Mouse (Mus musculus) kidney, embryonic 14.5 days (tissue): ENCODE data around the gene Mchr1. TPM values are rescaled to one million over a fixed set of nuclear protein-coding genes. Genes with fewer than 3 reads are reported as not detected.
A peak's percentile ranks its signal among the peaks of the same experiment; 100 is the strongest.

ENCODE experiments used
- ATAC-seq: fragments of 200-750 bp; cut with Nextera tagmentation; 2 replicates; pipeline ENCODE4 v1.8.0; 2017; ENCODE audit warnings: moderate number of reproducible peaks, mild to moderate bottlenecking, moderate TSS enrichment, moderate library complexity; ENCODE audit not compliant: low FRiP score, low TSS enrichment
- H3K27ac ChIP-seq: fragments of 300-500 bp; sonication (generic); 2 replicates; pipeline ENCODE4 v1.5.1; 2014; ENCODE audit warnings: low read depth, mild to moderate bottlenecking, low read length, moderate library complexity, mixed read lengths
- H3K27me3 ChIP-seq: fragments of 300-500 bp; sonication (generic); 2 replicates; pipeline ENCODE4 v1.6.1; 2014; ENCODE audit warnings: mild to moderate bottlenecking, low read length; ENCODE audit not compliant: control insufficient read depth, insufficient read depth
- H3K36me3 ChIP-seq: fragments of 300-500 bp; sonication (generic); 2 replicates; pipeline ENCODE4 v1.6.1; 2014; ENCODE audit warnings: low read length, mixed read lengths; ENCODE audit not compliant: control insufficient read depth, insufficient read depth
- H3K4me1 ChIP-seq: fragments of 300-500 bp; sonication (generic); 2 replicates; pipeline ENCODE4 v1.6.1; 2014; ENCODE audit warnings: low read length, mixed read lengths; ENCODE audit not compliant: control insufficient read depth, insufficient read depth
- H3K4me2 ChIP-seq: fragments of 300-500 bp; sonication (generic); replicated peaks from 2 replicates; pipeline ENCODE4 v1.6.1; 2014; ENCODE audit warnings: low read depth, mild to moderate bottlenecking, low read length
- H3K4me3 ChIP-seq: fragments of 300-500 bp; sonication (generic); 2 replicates; pipeline ENCODE4 v1.5.1; 2014; ENCODE audit warnings: mild to moderate bottlenecking, low read length
- H3K9ac ChIP-seq: fragments of 300-500 bp; sonication (generic); 2 replicates; pipeline ENCODE4 v1.6.1; 2014; ENCODE audit warnings: low read depth, mild to moderate bottlenecking, low read length, moderate library complexity
- H3K9me3 ChIP-seq: fragments of 300-500 bp; sonication (generic); 2 replicates; pipeline ENCODE4 v1.6.1; 2016; ENCODE audit warnings: low read length; ENCODE audit not compliant: control insufficient read depth
- WGBS: fragments of 180-500 bp; shearing (Covaris S2); extraction: QIAGEN DNeasy Blood & Tissue Kit; methylation state at CpG from one replicate; pipeline ENCODE4 v1.1.7; 2014; 5-methylcytosine and 5-hydroxymethylcytosine counted together
- polyA plus RNA-seq: library from polyadenylated mRNA; unstranded; fragments of >200 nt; fragmentation: Nextera tagmentation; extraction: Ambion mirVana; gene quantifications from 2 replicates; pipeline ENCODE4 v1.2.1, GENCODE M21; 2014

Mchr1 gene
- polyA plus RNA-seq, 1 experiment from 2014 or later = 1.0 TPM

DNA sequence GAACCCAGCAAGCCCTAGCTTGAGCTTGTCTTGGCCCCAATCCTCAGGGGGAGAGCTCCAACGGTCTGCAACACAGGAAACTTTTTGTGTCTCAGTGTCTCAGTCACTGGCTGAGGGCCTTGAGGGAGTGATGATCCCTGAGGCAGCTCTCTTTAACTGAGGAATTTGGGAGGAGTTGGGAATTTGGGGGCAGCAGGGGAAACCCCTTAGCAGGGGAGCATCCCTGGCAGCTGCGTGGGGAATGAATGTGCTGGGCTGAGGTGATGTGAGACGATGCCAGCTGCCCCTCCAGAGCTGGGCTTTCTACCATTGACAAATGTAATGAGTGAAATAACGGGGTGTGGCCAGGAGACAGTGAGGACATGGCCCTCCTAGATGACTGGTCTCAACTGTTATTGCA, 39.9 kb upstream of the Mchr1 start:
- Histone ChIP-seq H3K9ac (no peak overlapping the region), H3K4me3 (no peak overlapping the region), H3K27ac (no peak overlapping the region), H3K27me3 (no peaks in the 10 kb centered on the region), H3K4me1 (peaks cover 9% of the 10 kb centered on the region; the same call in 1 of the 2 replicates), H3K4me2 (no peak overlapping the region), H3K9me3 (no peaks in the 10 kb centered on the region), H3K36me3 (no peaks in the 10 kb centered on the region)
- ATAC-seq = no peak
- 64% methylated on average over 4 of the region's 4 CpGs for WGBS

DNA sequence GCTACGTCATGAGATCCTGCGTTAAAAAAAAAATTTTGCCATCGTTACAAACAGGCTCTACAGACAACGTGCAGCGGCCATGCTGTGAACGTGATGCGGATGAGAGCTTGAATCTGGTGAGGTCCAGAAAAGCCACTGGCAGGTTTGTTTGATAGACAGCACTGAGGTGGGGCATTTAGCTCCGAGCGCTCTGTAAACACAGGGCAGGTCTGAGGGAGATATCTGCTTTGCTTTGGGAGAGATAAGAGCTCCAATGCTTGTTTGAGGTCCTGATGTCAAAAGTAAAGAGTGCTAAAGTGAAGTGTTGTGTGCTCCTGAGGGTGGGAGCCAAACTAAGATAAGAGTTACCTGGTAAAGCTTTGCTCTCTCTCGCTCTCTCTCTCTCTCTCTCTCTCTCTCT, 38.1 kb upstream of the Mchr1 start:
- Histone ChIP-seq H3K36me3 (no peaks in the 10 kb centered on the region), H3K4me3 (no peak overlapping the region), H3K4me2 (no peak overlapping the region), H3K9me3 (no peaks in the 10 kb centered on the region), H3K4me1 (no peaks in the 10 kb centered on the region), H3K27me3 (no peaks in the 10 kb centered on the region), H3K27ac (no peak overlapping the region), H3K9ac (no peak overlapping the region)
- no peak for ATAC-seq
- 91% methylated on average over 10 of the region's 10 CpGs for WGBS

DNA sequence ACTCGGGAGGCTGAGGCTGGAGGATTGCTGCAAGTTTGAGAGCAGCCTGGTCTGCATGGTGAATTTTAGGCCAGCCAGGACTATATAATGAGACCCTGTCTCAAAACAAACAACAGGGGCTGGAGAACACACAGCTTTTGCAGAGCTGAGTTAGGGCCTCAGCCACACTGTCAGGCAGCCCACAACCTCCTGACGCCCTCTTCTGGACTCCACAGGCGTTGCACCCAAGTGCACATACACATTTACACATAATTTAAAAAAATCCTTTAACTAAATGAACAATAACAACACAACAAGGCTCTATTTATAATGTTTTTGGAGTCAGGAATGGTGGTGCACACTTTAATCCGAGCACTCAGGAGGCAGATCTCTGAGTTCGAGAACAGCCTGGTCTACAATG, 36.9 kb upstream of the Mchr1 start:
- no peak overlapping the region for H3K4me2 ChIP-seq
- no peaks in the 10 kb centered on the region for H3K27me3 ChIP-seq
- H3K4me3 ChIP-seq = no peak overlapping the region
- 93% methylated on average over 5 of the region's 5 CpGs for WGBS
- H3K36me3 ChIP-seq = no peaks in the 10 kb centered on the region
- no peak overlapping the region for H3K9ac ChIP-seq
- no peak for ATAC-seq
- H3K9me3 ChIP-seq = no peaks in the 10 kb centered on the region
- no peaks in the 10 kb centered on the region for H3K4me1 ChIP-seq
- H3K27ac ChIP-seq = no peak overlapping the region

- Histone ChIP-seq H3K4me2 (no peak overlapping the region), H3K4me1 (no peaks in the 10 kb centered on the region), H3K4me3 (no peak overlapping the region), H3K9ac (no peak overlapping the region), H3K9me3 (no peaks in the 10 kb centered on the region), H3K27me3 (no peaks in the 10 kb centered on the region), H3K36me3 (no peaks in the 10 kb centered on the region), H3K27ac (no peak overlapping the region)
- WGBS = 18% methylated on average over 4 of the region's 4 CpGs
- no peak for ATAC-seq
Measured at GRCm38 (mm10) chr15:81199372-81199959, 35.8 kb upstream of the Mchr1 start.

- Histone ChIP-seq H3K27me3 (no peaks in the 10 kb centered on the region), H3K27ac (no peak overlapping the region), H3K4me1 (no peaks in the 10 kb centered on the region), H3K36me3 (no peaks in the 10 kb centered on the region), H3K4me3 (no peak overlapping the region), H3K4me2 (no peak overlapping the region), H3K9me3 (no peaks in the 10 kb centered on the region), H3K9ac (no peak overlapping the region)
- 95% methylated on average over 5 of the region's 5 CpGs for WGBS
- ATAC-seq = no peak
Measured at GRCm38 (mm10) chr15:81202462-81202861, 32.8 kb upstream of the Mchr1 start.

DNA sequence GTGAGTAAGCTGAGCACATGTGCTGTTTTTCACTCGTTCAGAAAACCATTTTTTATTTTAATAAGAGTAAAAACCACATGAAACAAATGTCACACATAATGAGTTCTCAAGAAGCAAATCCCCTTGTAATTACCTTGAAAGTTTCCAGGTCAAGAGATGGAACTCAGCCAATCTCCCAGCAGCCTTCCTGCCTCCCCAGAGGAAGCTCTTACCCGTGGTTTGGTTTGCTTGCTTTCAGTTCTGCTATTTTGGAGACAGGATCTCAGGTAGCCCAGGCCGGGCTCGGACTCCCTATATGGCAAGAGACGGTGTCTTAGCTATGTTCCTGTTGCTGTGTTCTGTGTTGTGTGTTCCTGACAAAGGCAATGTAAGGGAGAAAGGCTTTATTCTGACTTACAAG, 24.8 kb upstream of the Mchr1 start:
- Histone ChIP-seq H3K9me3 (no peaks in the 10 kb centered on the region), H3K4me1 (0 out of 2 replicates have a peak, but pooled peaks cover 6% of the 10 kb centered on the region), H3K4me2 (no peak overlapping the region), H3K36me3 (no peaks in the 10 kb centered on the region), H3K27ac (no peak overlapping the region), H3K4me3 (no peak overlapping the region), H3K9ac (no peak overlapping the region), H3K27me3 (no peaks in the 10 kb centered on the region)
- ATAC-seq = no peak
- WGBS = 76% methylated on average over 5 of the region's 5 CpGs

DNA sequence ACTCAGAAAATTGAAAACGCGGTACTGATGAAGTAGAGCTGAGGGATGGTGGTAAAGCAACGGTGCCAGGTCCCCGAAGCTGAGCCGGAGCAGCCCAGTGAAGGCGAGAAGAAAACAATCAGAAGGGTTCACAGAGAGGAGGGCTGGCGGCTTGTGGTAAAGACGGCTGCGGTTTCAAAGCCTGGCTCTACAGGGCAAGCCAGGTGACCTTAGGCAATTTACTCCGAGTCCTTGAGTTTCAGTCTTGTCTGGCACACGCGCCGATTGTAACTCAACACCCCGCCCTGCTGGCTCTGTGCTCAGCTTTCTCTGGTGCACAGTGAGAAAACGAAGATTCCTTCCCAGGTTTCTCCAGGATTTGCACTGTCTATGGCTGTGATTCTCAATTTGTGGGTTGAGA, 22.3 kb upstream of the Mchr1 start:
- H3K9me3 ChIP-seq = no peaks in the 10 kb centered on the region
- H3K27ac ChIP-seq = no peak overlapping the region
- no peaks in the 10 kb centered on the region for H3K27me3 ChIP-seq
- no peak overlapping the region for H3K9ac ChIP-seq
- H3K4me2 ChIP-seq = peak overlapping the region; percentile 22
- 0 out of 2 replicates have a peak, but pooled peaks cover 6% of the 10 kb centered on the region for H3K4me1 ChIP-seq
- peak; percentile 77 for ATAC-seq
- no peaks in the 10 kb centered on the region for H3K36me3 ChIP-seq
- WGBS = 13% methylated on average over 15 of the region's 15 CpGs
- H3K4me3 ChIP-seq = no peak overlapping the region

DNA sequence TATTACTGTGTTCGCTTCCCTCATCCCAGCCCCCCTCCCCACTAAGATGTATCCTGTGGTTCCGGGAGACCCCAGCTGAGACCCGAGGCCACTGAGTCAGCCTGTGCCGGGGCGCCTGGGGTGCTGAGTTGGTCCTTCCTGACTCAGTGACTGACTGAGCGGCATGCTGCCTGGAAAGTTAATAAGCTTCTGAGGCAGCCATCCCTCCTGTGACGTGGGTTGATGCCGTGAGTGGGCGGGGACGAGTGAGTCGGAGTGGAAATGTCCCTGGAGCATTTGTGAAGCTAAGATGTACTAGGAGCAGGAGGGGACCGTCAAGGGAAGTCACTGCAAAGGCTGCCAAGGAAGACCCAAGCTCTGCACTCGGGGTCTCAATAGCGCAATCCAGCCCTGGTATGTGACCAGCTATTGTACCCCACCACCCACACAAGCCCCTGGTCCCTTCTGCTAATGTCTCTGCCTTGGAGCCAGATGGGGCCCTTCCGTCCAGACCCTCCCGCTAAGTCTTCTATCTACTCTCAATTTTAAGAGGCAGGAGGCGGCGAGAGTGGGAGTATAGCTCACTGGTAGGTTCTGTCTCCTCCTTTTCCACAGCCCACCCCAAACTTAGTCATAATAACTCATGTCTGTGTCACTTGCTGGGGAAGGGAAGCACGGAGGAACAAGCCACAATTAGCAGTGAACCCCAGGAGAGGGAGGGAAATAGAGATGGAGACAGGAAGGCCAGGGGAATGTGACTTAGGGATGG, 18.2 kb upstream of the Mchr1 start:
- H3K36me3 ChIP-seq = no peaks in the 10 kb centered on the region
- H3K4me3 ChIP-seq = no peak overlapping the region
- 0 out of 2 replicates have a peak, but pooled peaks cover 2% of the 10 kb centered on the region for H3K27me3 ChIP-seq
- WGBS = 73% methylated on average over 19 of the region's 19 CpGs
- ATAC-seq = no peak
- H3K27ac ChIP-seq = no peak overlapping the region
- no peak overlapping the region for H3K4me2 ChIP-seq
- H3K9ac ChIP-seq = no peak overlapping the region
- 0 out of 2 replicates have a peak, but pooled peaks cover 6% of the 10 kb centered on the region for H3K4me1 ChIP-seq
- no peaks in the 10 kb centered on the region for H3K9me3 ChIP-seq

DNA sequence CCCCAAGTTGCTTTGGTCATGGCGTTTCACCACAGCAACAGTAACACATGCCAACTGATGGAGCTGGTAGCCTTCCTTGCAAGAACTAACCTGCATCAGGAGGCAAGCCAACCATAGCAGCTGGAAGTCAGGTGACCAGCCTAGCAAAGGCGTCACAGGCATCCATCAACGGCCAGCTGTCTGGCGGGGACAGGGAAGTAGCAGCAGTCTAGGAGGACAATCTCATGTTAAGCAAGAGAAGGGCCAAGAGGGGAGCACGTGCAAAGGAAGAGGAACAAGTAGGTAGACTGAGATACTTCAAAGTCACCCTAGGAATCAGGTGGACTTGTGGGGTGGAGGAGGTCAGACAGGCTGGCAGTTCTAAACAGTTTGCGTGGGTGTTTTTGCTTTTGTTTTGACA, 16.2 kb upstream of the Mchr1 start:
- WGBS = 64% methylated on average over 6 of the region's 6 CpGs

More for the DNA sequence above, 16.2 kb upstream of the Mchr1 start:
- 0 out of 2 replicates have a peak, but pooled peaks cover 2% of the 10 kb centered on the region for H3K27me3 ChIP-seq
- no peaks in the 10 kb centered on the region for H3K4me1 ChIP-seq
- no peaks in the 10 kb centered on the region for H3K36me3 ChIP-seq
- H3K4me2 ChIP-seq = no peak overlapping the region
- no peak overlapping the region for H3K27ac ChIP-seq
- no peak overlapping the region for H3K9ac ChIP-seq
- H3K4me3 ChIP-seq = no peak overlapping the region
- no peak for ATAC-seq
- H3K9me3 ChIP-seq = no peaks in the 10 kb centered on the region
